Mouse (Mus musculus) kidney, postnatal 36 days (tissue): Measurements from ENCODE around the gene Wars.

Experiments
- DNase-seq, 2 experiments: peaks; one replicate each; pipeline ENCODE4 v3.0.0; 2021 to 2022; ENCODE audit warnings: mixed read lengths in 2 of 2

Gene Wars

DNA sequence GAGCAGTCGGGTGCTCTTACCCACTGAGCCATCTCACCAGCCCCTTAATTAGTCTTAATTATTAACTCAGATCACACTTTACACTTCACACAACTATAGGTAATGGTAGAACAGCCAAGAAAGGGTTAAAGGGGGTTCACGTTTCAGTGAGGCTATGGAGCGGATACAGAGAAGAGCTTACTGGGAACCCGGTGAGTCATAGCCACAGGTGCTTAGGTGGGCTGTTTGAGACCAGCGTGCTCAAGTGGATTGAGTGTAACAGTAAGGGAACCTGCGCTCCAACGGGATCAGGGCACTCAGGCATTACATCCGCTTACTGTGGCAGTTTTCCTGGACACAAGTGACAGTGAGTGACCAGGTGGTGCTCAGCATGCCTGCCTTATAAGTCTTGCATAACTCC lies 70.9 kb downstream of the Wars start:
- DNase-seq: peak in 1 of 2 experiments; percentile 23

DNA sequence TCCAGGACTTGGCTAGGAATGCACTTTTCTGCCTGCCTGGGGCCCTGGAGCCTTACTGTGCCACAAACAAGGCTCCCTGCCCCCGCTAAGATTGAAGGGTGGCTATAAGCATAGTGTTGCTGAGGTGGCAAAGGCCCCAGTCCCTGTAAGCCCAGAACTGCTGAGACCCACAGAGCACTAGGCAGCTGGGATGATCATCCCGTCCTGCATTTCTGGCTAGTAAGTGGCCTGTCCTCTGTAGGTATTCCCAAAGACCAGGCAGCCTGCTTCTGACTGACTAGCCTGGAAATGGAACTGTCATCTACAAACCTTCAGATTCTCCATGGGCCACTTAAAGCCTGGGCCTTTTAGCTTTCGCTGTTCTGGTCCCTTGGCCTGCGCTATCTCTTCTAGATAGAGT lies 73.5 kb downstream of the Wars start:
- no peak for DNase-seq

DNA sequence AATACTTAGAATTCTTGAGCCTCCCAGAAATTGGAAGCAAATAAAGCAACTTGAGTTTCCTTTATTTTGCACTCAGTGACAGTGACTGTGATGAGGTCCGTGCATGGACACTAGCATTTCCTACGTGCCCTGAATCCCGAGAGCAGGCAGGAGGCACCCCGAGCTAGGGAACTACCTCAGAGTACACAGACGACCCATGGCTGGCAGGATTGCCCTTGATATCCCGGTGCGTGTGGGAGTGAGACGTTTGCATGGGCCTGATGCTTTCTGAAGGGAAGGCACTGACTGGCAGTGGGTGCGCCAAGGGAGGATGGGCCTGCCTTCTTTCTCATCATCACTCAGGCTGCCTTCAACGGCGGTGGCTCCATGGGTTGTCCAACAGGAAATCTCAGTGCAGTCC lies 77.4 kb downstream of the Wars start:
- DNase-seq: no peak

DNA sequence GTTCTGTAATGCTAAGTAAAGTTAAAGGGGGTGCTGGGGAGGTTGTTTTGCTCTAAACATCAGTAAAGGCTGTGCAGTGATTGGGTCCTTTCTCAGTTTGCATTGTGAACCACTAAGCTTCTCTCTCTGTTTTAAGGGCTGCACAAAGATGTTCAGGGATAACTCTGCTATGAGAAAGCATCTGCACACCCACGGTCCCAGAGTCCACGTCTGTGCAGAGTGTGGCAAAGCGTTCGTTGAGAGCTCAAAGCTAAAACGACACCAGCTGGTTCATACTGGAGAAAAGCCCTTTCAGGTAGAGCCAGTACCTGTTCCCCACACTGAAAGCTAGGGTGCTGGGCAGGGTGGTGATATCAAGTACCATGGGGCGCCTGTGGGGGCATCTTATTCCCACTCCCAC lies 79.5 kb downstream of the Wars start:
- no peak for DNase-seq

DNA sequence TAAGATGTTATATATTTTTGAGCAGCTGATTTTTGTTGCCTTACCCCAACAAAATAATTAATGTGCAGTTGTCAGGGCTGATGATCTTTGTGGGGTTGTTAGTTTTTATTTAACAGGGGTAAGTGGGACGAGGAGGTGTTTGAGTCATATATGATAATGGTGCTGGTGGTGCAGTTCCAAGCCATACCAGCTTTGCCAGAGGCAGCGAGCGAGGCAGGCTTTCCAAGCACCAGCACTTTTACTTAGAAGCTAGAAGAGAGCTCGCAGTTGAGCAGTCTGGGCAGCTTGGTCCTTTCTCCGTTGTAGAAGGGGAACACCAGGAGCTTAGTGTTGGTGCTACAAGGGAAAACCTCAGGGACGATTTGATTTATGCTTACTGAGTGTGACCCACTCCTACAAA lies 81.5 kb downstream of the Wars start:
- DNase-seq: no peak

DNA sequence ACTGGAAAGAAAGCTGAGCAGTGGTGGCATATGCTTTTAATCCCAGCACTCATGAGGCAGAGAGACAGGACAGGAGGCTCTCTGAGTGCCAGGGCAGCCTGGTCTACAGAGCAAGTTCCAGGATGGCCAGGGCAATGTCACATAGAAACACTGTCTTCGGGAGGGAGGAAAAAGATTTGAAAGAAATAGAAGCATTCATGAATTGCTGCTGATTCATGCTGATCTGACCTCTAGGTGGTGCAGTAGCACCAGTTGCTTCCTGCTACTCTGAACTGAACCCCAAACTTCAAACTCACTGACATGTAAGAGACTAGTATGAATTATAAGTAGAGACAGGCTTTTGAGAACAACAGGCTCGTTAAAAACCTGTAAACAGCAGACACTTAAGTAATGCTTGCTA lies 82.8 kb downstream of the Wars start:
- DNase-seq: peak; percentile 46 to 61

DNA sequence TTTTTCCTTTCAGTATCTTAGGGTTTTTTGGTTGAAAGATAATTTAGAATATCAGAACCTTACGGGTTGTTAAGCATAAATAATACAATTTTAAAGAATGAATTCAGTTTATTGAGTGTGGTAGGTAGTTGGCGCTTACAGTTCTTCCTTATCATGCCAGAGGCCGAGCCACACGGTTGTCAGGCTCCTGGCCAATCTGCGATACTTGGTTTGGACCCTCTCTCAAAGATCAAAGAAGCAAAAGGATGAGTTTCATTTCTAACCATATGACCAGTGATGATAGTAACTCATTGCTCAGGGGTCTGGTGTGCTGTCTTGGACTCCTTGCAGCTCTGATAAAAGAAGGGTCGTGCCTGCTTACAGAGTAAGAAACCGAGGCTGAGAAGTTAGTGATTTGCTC lies 83.7 kb downstream of the Wars start:
- DNase-seq: no peak
